Mouse (Mus musculus) adrenal gland, postnatal 25 days (tissue): ENCODE results near the gene Maco1. TPM values are rescaled to one million over a fixed set of nuclear protein-coding genes. Genes with fewer than 3 reads are reported as not detected.
"Not testable (repeated sequence)": the region's sequence is repeated elsewhere in the genome, so short reads cannot be mapped to it uniquely, and the experiment has no call there.

Source experiments
- DNase-seq: peaks from one replicate; pipeline ENCODE4 v3.0.0; 2021; ENCODE audit warnings: mixed read lengths
- total RNA-seq: library from RNA; stranded (reverse); gene quantifications from 2 replicates; pipeline ENCODE4 v1.2.3, GENCODE M21; 2021

Gene Maco1
- total RNA-seq, 1 experiment from 2014 or later = 40.0 TPM

GRCm38 (mm10) chr4:134813406-134814228 is 39.5 kb downstream of the Maco1 start:
- no peak for DNase-seq

GRCm38 (mm10) chr4:134804765-134805164 is 48.4 kb downstream of the Maco1 start:
- DNase-seq = peak; percentile 94

DNA sequence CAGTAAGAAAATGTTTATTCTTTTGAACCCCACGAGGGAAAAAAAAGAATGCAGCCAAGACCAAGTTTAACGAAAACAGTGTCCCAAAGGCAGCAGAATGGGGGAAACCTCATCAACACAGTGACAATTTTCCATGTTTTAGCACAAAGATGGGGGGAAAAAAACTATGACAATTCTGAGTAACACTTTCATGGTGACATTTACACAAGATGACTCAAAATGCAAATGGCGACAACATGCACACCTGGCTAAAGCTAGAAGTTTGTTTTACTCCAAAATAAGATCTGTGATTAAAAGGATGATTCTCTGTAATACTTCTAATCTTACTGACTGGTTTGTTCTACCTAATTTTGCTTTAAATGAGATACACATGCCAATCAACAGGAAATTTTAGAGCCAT is 50.4 kb downstream of the Maco1 start:
- DNase-seq = no peak

- DNase-seq = no peak
Observed at GRCm38 (mm10) chr4:134802155-134802554, 51.0 kb downstream of the Maco1 start.

DNA sequence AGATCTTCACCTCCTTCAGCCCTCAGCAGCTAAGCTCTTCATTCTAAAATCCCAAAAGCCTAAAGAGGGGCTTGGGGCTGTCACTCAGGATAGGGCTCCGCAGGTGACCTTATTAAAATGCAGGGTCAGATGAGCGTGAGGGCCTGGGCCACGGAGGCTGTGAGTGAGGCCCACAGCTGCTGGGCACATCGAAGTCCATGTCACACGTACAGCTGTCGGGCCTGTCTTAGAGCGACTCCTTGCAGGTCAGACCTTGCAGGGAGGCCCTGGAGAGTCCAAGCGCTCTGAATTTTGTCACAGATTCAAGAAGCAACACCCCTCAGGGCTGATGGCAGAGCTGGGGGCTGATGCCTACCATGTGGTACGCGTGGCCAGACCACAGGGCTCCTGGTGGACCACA is 52.5 kb downstream of the Maco1 start:
- DNase-seq = no peak

DNA sequence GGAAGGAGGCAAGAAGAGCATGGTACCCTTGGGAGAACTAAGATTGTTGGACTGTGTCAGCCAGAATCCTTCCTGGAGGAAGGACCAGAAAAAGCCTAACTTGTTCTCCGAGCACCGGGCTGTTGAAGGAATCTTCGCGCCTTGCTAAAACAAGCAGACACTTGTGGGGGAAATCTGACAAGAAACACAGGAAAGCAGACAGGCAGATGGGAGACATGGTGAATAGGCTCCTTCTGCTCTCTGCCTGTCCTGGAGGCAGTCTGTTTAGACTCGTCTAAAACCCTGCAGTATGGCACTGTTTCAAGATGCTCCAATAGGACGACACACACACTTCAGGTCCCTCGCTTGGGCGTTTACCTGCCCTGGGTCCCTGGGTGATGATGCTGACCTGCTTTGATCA is 53.0 kb downstream of the Maco1 start:
- no peak for DNase-seq

DNA sequence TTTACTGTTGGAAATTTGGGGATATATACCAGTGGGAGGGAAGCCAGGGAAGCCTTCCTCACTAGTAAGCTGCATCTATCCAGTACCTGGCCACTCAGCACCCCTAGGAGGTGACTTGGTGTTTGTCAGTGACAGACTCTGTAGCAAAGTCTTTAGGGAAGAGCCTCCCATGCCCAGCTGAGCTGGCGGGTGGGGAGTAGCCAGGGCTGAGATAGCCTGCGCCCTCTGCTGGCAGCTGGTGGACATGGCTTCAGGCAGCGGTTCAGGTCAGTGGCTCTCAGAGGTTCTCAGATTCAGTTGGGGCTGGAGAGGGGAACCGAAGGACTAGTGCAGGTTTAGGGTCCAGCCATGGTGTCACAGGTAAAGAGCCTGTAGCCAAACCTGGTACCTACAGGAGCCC is 53.9 kb downstream of the Maco1 start:
- peak; percentile 75 for DNase-seq

DNA sequence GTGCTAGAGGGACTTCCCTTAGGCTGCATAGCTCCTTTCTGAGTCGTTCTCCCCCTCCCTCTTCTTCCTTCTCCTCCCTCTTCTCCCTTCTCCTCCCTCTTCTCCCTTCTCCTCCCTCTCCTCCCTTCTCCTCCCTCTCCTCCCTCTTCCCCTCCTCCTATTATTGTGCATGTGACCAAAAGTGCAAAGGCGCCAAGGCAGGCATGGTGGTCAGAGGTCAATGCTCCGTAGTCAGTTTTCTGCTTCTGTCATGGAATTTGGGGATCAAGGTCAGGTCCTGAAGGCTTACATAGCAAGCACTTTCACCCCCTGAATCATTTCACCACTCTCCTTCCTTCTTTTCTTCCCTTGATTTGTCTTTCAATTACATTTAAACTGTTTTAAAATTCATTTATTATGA is 54.3 kb downstream of the Maco1 start:
- DNase-seq = no peak

DNA sequence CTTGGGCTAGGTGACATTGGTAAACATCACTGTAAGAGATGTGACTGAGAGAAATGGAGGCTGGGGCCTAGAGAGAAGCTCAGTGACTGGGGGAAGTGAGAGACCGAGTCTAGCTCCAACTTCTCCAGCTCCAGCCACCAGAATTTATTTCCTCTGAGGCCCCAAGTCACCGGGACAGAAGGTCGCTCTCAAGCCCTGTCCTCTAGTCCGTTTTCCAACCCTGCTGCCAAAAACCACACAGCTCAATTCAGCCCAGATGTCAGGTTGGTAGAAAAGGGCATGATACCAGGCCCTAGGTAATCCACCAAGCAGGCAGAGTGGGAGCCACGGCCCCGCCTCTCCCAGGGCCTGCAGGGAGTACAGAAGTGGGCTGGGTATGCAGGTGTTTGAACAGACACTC is 55.5 kb downstream of the Maco1 start:
- DNase-seq = no peak

DNA sequence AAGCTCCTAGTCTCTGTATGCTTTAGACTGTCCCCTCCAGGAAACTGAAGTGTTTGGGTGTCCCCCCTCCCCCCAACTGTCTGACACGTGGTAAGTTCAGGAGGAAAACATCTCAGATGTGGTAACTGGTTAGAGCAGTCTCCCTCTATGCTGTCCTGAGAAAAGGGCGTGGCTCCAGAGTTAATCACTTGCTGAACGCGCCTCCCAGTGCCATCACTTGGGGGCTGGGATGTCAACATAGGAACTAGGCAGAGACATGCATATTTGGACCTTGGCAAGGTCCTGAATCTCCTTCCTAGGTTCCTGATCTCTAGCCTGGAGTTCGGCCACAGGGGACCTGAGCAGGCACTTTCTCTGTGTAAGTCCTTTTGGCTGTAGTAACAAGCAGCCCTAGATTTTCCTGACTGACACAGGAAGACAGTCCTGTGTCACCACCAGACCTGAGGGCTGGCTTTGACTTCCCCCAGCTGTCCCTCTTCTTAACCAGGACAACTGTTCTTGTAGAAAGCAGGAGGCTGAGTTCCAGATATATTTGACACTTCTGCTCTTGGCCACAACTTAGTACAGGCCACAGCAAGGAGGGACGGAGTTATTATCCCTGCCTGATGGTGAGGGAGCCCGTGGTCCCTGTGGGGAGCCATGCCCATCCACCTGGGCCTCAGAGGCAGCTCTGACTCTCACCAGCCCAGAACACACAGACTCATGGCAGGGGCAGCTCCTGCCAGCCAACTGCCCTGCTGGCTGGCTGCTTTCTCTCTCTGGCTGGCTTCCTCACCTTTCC is 56.4 kb downstream of the Maco1 start:
- DNase-seq = no peak

DNA sequence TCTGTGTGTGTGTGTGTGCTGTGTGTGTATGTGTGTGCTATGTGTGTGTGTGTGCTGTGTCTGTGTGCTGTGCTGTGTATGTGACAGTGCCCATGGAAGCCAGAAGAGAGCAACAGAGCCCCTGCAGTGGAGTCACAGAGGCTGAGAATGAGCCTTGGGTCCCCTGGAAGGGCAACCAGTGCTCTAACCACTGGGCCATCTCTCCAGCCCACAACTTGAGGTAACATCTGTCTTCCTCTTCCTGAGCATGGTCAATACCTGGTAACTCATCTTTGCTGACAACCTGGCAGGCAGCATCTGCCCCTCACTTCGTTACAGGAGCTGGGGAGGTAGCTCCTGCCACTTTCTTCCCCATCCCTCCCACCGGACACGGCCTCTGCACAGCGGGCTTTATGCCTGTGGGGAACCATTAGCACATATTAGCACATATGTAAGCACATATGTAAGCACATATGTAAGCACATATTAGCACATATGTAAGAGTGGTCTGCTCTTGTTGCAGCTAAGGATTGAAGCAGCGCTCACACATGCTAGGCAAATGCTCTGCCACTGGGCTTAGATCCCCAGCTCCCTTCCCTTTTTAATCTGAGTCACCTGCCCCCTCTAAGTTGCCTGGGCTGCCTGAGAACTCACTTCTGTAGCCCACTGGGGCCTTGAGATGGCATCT is 57.2 kb downstream of the Maco1 start:
- no peak for DNase-seq

DNA sequence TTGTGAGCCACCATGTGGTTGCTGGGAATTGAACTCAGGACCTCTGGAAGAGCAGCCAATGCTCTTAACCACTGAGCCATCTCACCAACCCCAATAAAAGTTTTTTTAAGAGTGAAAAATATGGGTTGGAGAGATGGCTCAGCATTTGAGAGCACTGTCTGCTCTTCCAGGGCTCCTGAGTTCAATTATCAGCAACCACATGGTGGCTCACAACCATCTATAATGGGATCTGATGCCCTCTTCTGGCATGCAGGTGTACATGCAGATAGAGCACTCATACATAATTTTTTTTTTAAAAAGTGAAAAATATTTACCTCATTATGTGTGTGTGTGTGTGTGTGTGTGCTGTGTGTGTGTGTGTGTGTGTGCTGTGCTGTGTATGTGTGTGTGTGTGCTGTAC is 58.2 kb downstream of the Maco1 start:
- DNase-seq = not testable (repeated sequence)

DNA sequence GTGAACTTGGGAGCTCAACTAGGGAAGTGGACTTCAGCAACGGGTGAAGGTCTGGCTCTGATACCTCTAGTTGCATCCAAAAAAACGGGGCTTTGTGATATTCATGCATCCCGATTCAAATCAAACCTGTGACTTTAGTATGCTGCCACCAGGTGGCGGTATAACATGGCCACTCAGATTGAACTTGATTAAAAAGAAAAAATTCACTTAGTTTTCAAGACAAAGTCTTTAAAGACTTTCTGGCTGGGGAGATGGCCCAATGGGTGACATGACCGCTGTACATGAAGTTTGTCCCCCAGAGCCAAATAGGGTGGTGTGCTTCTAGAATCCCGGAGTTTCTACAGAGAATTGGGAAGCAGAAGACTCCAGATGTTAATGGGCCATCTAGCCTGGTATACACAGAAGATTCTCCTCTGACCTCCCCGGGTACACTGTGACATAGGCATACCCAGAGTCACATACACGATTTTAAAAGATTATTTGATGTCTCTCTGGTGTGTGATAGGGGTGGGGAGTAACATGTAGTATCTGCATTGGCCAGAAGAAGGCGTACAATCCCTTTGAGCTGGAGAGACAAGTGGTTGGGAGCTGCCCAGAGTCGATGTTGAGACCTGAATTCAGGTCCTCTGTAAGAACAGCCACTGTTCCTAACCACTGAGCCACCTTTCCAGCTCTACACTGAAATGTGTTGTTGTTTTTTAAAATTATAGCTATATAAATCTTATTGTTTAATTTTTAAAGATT is 59.8 kb downstream of the Maco1 start:
- peak; percentile 58 for DNase-seq

DNA sequence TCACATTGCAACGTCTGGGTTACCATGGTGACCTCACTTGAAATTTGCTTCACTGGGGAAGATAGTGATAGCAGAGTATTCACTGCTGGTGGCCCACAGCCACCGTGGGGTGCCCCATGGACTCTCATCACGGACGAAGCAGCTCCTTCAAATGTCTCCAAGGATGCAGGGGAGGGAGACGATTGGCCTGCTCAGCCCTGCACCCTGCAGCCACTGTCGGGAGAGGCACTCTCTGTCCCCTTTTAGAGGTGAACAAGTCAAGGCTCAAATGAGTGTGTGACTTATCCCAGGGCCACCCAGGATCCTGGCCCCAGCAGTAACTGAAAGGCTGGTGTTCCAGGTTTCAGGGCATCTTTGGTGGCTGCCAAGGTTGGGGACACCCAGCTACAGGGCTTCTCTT is 61.4 kb downstream of the Maco1 start:
- no peak for DNase-seq

DNA sequence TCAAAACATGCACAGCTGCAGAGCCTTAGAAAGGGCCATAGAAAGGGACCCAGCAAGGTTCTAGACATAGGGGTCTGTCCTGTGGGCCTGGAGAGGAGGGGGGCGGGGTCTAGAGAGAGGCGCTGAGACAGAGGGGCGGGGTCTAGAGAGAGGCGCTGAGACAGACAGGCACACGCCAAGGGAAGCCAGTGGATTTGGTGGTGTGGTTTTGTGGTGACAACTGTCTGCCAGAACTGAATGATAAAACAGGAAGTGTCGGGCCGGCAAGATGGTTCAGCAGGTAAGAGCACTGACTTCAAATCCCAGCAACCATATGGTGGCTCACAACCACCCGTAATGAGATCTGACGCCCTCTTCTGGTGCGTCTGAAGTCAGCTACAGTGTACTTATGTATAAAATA is 66.2 kb downstream of the Maco1 start:
- no peak for DNase-seq

DNA sequence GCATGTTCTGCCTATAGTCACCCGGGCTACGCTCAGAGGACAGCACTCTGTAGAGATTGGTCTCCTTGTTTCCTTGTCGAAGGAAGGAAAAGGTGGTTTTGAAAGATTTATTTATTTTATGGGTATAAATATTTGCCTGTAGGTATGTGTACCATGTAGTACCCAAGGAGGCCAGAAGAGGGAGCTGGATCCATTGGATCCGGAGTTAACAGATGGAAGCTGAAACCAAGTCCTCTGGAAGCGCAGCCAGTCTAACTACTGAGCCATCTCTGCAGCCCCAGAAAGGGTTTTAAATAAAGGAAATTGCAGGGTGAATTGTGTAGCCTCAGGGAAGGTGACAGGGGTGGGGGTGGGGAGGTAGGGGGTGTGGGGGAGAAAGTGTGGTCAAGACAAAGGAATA is 68.4 kb downstream of the Maco1 start:
- no peak for DNase-seq

DNA sequence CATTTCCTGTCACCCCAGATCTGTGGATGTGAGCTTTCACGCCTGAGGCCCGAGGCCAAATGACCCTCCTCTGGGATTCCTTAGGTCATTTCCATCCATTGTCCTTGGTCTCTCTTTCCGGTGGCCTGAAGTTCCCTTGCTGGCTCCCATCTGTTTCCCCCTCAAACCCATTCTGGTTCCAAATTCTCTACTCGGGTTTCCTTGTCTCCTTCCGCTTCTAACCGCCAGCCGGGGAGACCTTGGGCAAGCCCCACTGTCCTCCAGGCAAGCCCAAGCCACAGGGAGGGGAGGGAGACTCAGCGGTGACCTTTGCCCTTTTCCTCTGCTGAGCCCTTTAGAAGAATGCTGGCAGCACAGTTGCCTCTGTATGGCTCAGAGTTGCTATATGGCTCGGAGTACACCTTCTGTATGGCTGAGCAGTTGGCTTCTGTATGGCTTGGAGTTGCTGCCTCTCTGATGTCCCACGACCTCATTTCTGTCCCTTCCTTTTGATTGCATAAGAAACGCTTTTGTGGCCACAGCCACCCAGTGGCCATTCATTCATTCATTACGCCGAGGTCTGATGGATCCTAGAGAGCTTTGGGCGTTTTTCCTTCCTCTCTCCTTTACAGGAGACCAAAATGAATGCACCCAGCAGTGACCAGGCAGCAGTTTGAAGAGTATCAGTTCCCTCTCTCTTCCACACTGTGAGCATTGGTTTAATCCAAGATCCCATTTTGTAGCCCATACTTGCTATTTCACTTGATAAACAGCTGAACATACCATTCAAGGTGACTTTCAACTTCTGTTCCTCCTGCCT is 73.8 kb downstream of the Maco1 start:
- DNase-seq = peak; percentile 52

- no peak for DNase-seq
Observed at GRCm38 (mm10) chr4:134776246-134776645, 76.9 kb downstream of the Maco1 start.

- no peak for DNase-seq
Observed at GRCm38 (mm10) chr4:134775234-134775944, 77.8 kb downstream of the Maco1 start.

- no peak for DNase-seq
Observed at GRCm38 (mm10) chr4:134774126-134774525, 79.0 kb downstream of the Maco1 start.
